In the genomic region with DNA sequence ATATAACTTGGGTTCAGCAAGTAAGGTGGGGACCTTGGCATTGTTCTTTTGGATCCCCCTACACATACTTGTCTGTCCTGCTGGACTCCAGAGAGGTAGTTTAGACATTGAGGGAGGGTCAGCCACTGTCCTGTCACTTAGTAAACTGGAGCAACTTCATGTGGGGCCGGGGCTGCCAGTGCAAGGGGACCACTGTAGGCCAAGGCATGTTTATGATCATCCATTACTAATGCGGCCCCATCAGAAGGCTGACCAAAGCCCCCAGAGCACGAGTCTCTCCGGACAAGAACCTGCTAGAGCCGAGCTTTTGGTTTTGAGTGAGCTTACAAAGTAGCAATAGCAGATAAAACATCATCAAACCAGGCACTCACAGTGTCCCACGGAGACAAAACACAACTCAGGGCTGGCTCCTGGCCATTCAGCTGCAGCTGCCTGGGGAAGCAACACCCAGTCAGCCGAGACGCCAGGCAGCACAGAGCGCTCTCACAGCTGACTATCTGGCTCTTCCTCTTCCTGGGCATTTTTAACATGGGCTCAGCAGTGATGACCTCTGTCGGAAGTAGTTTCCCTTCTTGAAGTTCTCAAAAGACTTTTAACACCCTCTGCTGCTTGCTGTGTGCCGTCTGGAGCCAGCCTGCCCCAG, we compare ENCODE assay signal across 11 mouse cellular contexts. TPM values are rescaled to one million over a fixed set of nuclear protein-coding genes. Genes with fewer than 3 reads are reported as not detected.
DNase-seq lines count a peak whose midpoint lies in the region; ATAC-seq and TF ChIP-seq lines count a peak whose summit lies in the region.
"Had no signal": no experiment of that assay in that cellular context is flagged by ENCODE, and none has a peak within 500 bp of the region (broad histone marks: within the 10 kb centered on the region; RNA-seq: fewer than 3 reads in every experiment).

No protein-coding gene starts in this region.

- H3K36me3 ChIP-seq in midbrain, embryonic 16.5 days (ENCODE audit: control insufficient read depth, insufficient read depth, low read length), result peaks cover 20% of the 10 kb centered on the region
- H3K36me3 ChIP-seq in midbrain, embryonic 13.5 days, result peaks cover 66% of the 10 kb centered on the region

- no peak overlapping the region for H3K4me2 ChIP-seq in midbrain, embryonic 16.5 days (ENCODE audit: low read length)
- no peak overlapping the region for H3K4me2 ChIP-seq in midbrain, embryonic 13.5 days (replicated peaks)
- H3K4me2 ChIP-seq: embryonic facial prominence, embryonic 13.5 days; neural tube, embryonic 12.5 days had no signal

- H3K9me3 ChIP-seq in midbrain, embryonic 16.5 days (replicated peaks; ENCODE audit: control insufficient read depth, low read length, poor library complexity, severe bottlenecking), result no peaks in the 10 kb centered on the region
- no peaks in the 10 kb centered on the region for H3K9me3 ChIP-seq in midbrain, embryonic 13.5 days
- H3K9me3 ChIP-seq: embryonic facial prominence, embryonic 13.5 days; neural tube, embryonic 12.5 days had no signal

- no peak overlapping the region for H3K4me3 ChIP-seq in midbrain, embryonic 16.5 days (ENCODE audit: low read depth, low read length)
- H3K4me3 ChIP-seq in midbrain, embryonic 13.5 days (replicated peaks), result no peak overlapping the region
- H3K4me3 ChIP-seq in left cerebral cortex, adult 2 months, result no peak overlapping the region
- H3K4me3 ChIP-seq: embryonic facial prominence, embryonic 13.5 days; neural tube, embryonic 12.5 days had no signal

- TF ChIP-seq CTCF in left cerebral cortex, adult 2 months (IDR thresholded peaks at IDR 0.05), result no peak

- peak; percentile 53 to 70 for DNase-seq in gastrocnemius, postnatal 36 days
- DNase-seq in left cerebral cortex, adult 2 months (ENCODE audit: extremely low spot score in 1 of 2, low spot score in 2 of 2), result peak; percentile 47 to 56
- peak; percentile 51 for DNase-seq in right cerebral cortex, postnatal 4 days
- no peak for DNase-seq in kidney, postnatal 25 days
- no peak for DNase-seq in thymus, postnatal 14 days
- DNase-seq in spleen, postnatal 10 days (ENCODE audit: low spot score in 2 of 2), result no peak

- WGBS in midbrain, embryonic 16.5 days, result 85% methylated on average over 11 of the region's 11 CpGs
- 85% methylated on average over 11 of the region's 11 CpGs for WGBS in midbrain, embryonic 13.5 days

- intact Hi-C loops in gastrocnemius, postnatal 36 days (cut with DNase I), result loop anchor here (5.0 kb wide), 1 partner anchor 82 kb away; no protein-coding TSS in a partner anchor
- intact Hi-C loops in left cerebral cortex, adult 2 months (cut with DNase I), result loop anchor here (5.0 kb wide), 1 partner anchor 82 kb away; no protein-coding TSS in a partner anchor

- 0 out of 2 replicates have a peak overlapping the region, but pooled peaks have one; percentile 44 for H3K27ac ChIP-seq in midbrain, embryonic 16.5 days (ENCODE audit: low read length)
- no peak overlapping the region for H3K27ac ChIP-seq in midbrain, embryonic 13.5 days
- H3K27ac ChIP-seq in left cerebral cortex, adult 2 months, result peak overlapping the region; percentile 16
- H3K27ac ChIP-seq: embryonic facial prominence, embryonic 13.5 days; neural tube, embryonic 12.5 days had no signal

- ATAC-seq in midbrain, embryonic 16.5 days, result no peak
- no peak for ATAC-seq in midbrain, embryonic 13.5 days
- ATAC-seq: Patski had no signal

- H3K9ac ChIP-seq in midbrain, embryonic 16.5 days (ENCODE audit: low read depth, low read length), result no peak overlapping the region
- H3K9ac ChIP-seq in midbrain, embryonic 13.5 days (replicated peaks), result no peak overlapping the region
- H3K9ac ChIP-seq: embryonic facial prominence, embryonic 13.5 days; neural tube, embryonic 12.5 days had no signal

- no peaks in the 10 kb centered on the region for H3K4me1 ChIP-seq in midbrain, embryonic 16.5 days (ENCODE audit: control insufficient read depth, insufficient read depth, low read length)
- H3K4me1 ChIP-seq in midbrain, embryonic 13.5 days (replicated peaks), result no peaks in the 10 kb centered on the region
- H3K4me1 ChIP-seq: embryonic facial prominence, embryonic 13.5 days; neural tube, embryonic 12.5 days had no signal

- no peaks in the 10 kb centered on the region for H3K27me3 ChIP-seq in midbrain, embryonic 16.5 days (ENCODE audit: control insufficient read depth, insufficient read depth, low read depth, low read length)
- no peaks in the 10 kb centered on the region for H3K27me3 ChIP-seq in midbrain, embryonic 13.5 days
- H3K27me3 ChIP-seq: embryonic facial prominence, embryonic 13.5 days; neural tube, embryonic 12.5 days; Patski had no signal

RNA-seq across cellular contexts. Expression of a gene that starts 39.8 kb away (rescaled TPM):
- polyA plus RNA-seq in midbrain, embryonic 16.5 days (2015; fragmentation: Nextera tagmentation; extraction: Ambion mirVana), result 3.5 and 3.8 TPM in 2 replicates
- 4.4 and 4.6 TPM in 2 replicates for polyA plus RNA-seq in midbrain, embryonic 13.5 days (2015; fragmentation: Nextera tagmentation; extraction: Ambion mirVana)
- 1 to 10 TPM; 2.0 to 2.1 TPM for total RNA-seq in gastrocnemius, postnatal 36 days (2021)
- 10 to 100 TPM; 18.8 to 20.0 TPM for total RNA-seq in left cerebral cortex, adult 2 months (2021)

Comparison
In these comparisons a context has a peak if more than half of its experiments do, and no peak if none do; other contexts are left out.
1. DNase-seq: peak in gastrocnemius, postnatal 36 days (2 of 2), left cerebral cortex, adult 2 months (2 of 2) and right cerebral cortex, postnatal 4 days (single experiment); none in kidney, postnatal 25 days (0 of 2), thymus, postnatal 14 days (single experiment) and spleen, postnatal 10 days (0 of 2).
2. RNA of a gene that starts 39.8 kb away (total RNA-seq): 18.8 to 20.0 TPM in left cerebral cortex, adult 2 months; 2.0 to 2.1 TPM in gastrocnemius, postnatal 36 days; every median in the first group is over 4 times any median in the second.